Mouse (Mus musculus) brain, embryonic 14.5 days (tissue): ENCODE data around the gene Fut9.

Source experiments
- CTCF ChIP-seq: fragments of 200-500 bp; IDR thresholded peaks from 2 replicates; pipeline ENCODE4 v1.5.1; 2012; ENCODE audit warnings: inconsistent platforms, mild to moderate bottlenecking, moderate library complexity, borderline replicate concordance; ENCODE audit not compliant: insufficient read depth, insufficient read length; ENCODE audit errors: extremely low read depth
- POLR2A ChIP-seq: fragments of 200-500 bp; IDR thresholded peaks from 2 replicates; pipeline ENCODE4 v1.6.1; 2012; ENCODE audit warnings: mild to moderate bottlenecking, inconsistent platforms, borderline replicate concordance; ENCODE audit not compliant: poor library complexity, insufficient read depth, insufficient read length, severe bottlenecking; ENCODE audit errors: extremely low read depth

DNA sequence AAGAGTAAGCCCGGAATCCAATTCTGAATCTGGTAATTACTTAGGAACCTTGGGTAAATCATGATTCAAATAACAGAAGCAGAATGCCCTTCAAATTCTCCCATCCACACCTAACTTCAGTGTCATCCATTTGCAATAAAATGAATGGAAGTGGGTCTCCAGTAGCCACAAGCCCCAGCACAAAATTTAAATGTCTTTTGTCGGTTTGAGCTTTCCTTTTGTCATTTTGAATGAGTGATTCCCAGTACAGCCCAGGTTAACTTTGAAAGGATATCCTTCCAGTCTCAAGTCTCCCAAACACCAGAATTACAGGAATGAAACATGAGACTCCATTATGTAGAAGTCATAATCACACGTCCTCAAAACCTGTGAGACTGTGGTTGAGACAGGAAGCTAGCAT is 3.9 kb downstream of the Fut9 start:
- TF ChIP-seq CTCF = no peak
- TF ChIP-seq POLR2A = no peak
